In genomic region chr17:8666912-8667311, GRCm38 (mm10) we compare ENCODE assay signal across 27 mouse cellular contexts.
DNase-seq lines count a peak whose midpoint lies in the region; ATAC-seq lines count a peak whose summit lies in the region.
"Had no signal": no experiment of that assay in that cellular context is flagged by ENCODE, and none has a peak within 500 bp of the region (broad histone marks: within the 10 kb centered on the region; RNA-seq: fewer than 3 reads in every experiment).

No protein-coding gene starts in this region.

- no peak overlapping the region for H3K9ac ChIP-seq in forebrain, embryonic 16.5 days (replicated peaks; ENCODE audit: low read depth, low read length)
- H3K9ac ChIP-seq in forebrain, embryonic 13.5 days, result no peak overlapping the region
- H3K9ac ChIP-seq in heart, embryonic 11.5 days (ENCODE audit: low read depth, low read length), result no peak overlapping the region
- H3K9ac ChIP-seq: embryonic facial prominence, embryonic 13.5 days; embryonic facial prominence, embryonic 15.5 days; forebrain, embryonic 12.5 days had no signal

- H3K4me1 ChIP-seq in forebrain, embryonic 16.5 days (replicated peaks; ENCODE audit: control insufficient read depth, insufficient read depth, low read length), result no peaks in the 10 kb centered on the region
- H3K4me1 ChIP-seq in forebrain, embryonic 13.5 days, result no peaks in the 10 kb centered on the region
- H3K4me1 ChIP-seq in heart, embryonic 11.5 days (ENCODE audit: control insufficient read depth, insufficient read depth, low read length), result no peaks in the 10 kb centered on the region
- H3K4me1 ChIP-seq: embryonic facial prominence, embryonic 13.5 days; embryonic facial prominence, embryonic 15.5 days; forebrain, embryonic 12.5 days had no signal

- 42% methylated on average over 5 of the region's 5 CpGs for WGBS in forebrain, embryonic 16.5 days
- 59% methylated on average over 5 of the region's 5 CpGs for WGBS in forebrain, embryonic 13.5 days
- 58% methylated on average over 5 of the region's 5 CpGs for WGBS in heart, embryonic 11.5 days (ENCODE audit: insufficient replicate concordance)

- H3K4me2 ChIP-seq in forebrain, embryonic 16.5 days (ENCODE audit: low read length), result no peak overlapping the region
- no peak overlapping the region for H3K4me2 ChIP-seq in forebrain, embryonic 13.5 days
- no peak overlapping the region for H3K4me2 ChIP-seq in heart, embryonic 11.5 days
- H3K4me2 ChIP-seq: embryonic facial prominence, embryonic 13.5 days; embryonic facial prominence, embryonic 15.5 days; forebrain, embryonic 12.5 days had no signal

- H3K4me3 ChIP-seq in forebrain, embryonic 16.5 days (replicated peaks; ENCODE audit: low read length), result no peak overlapping the region
- H3K4me3 ChIP-seq in forebrain, embryonic 13.5 days, result no peak overlapping the region
- H3K4me3 ChIP-seq in heart, embryonic 11.5 days (ENCODE audit: low read depth, low read length), result no peak overlapping the region
- H3K4me3 ChIP-seq: embryonic facial prominence, embryonic 13.5 days; embryonic facial prominence, embryonic 15.5 days; erythroblast, embryonic 14.5 days; forebrain, embryonic 10.5 days; forebrain, embryonic 12.5 days had no signal

- no peak overlapping the region for H3K27ac ChIP-seq in forebrain, embryonic 16.5 days (ENCODE audit: low read length)
- no peak overlapping the region for H3K27ac ChIP-seq in forebrain, embryonic 13.5 days
- H3K27ac ChIP-seq in heart, embryonic 11.5 days (ENCODE audit: low read depth, low read length), result no peak overlapping the region
- H3K27ac ChIP-seq: embryonic facial prominence, embryonic 13.5 days; embryonic facial prominence, embryonic 15.5 days; forebrain, embryonic 10.5 days; forebrain, embryonic 12.5 days had no signal

- H3K9me3 ChIP-seq in forebrain, embryonic 16.5 days (ENCODE audit: control insufficient read depth, low read length), result no peaks in the 10 kb centered on the region
- H3K9me3 ChIP-seq in forebrain, embryonic 13.5 days (replicated peaks), result no peaks in the 10 kb centered on the region
- no peaks in the 10 kb centered on the region for H3K9me3 ChIP-seq in heart, embryonic 11.5 days (replicated peaks; ENCODE audit: control insufficient read depth, low read length)
- H3K9me3 ChIP-seq: embryonic facial prominence, embryonic 13.5 days; embryonic facial prominence, embryonic 15.5 days; forebrain, embryonic 10.5 days; forebrain, embryonic 12.5 days had no signal

- peak; percentile 37 for DNase-seq in heart, adult 11 months
- peak; percentile 66 for DNase-seq in brain, adult 2 months (ENCODE audit: low read depth, low spot score)
- DNase-seq in telencephalon, adult 2 months (ENCODE audit: low read depth, low spot score), result peak; percentile 23
- no peak for DNase-seq in urinary bladder, adult 18-20 months (ENCODE audit: low spot score in 2 of 2)
- DNase-seq: adrenal gland, adult 8-10 months; adrenal gland, postnatal 14 days; adrenal gland, postnatal 36 days; B cell, adult 2 months; cerebellum, adult 11 months; cerebellum, adult 18-20 months; cerebellum, adult 8-10 months; cerebellum, adult 9-11 months; cerebellum, postnatal 14 days; cerebellum, postnatal 36 days had no signal

- peak; percentile 40; the same call in 1 of the 2 replicates for ATAC-seq in forebrain, embryonic 16.5 days
- no peak for ATAC-seq in forebrain, embryonic 13.5 days
- ATAC-seq in heart, embryonic 11.5 days (replicated peaks; ENCODE audit: insufficient number of reproducible peaks, low FRiP score, low TSS enrichment), result no peak
- ATAC-seq: activated CD4-positive, CD25-positive, alpha-beta regulatory T cell, adult 4 months; CD4-positive, CD25-positive, alpha-beta regulatory T cell, adult 4 months; Patski had no signal

- no peaks in the 10 kb centered on the region for H3K27me3 ChIP-seq in forebrain, embryonic 16.5 days (replicated peaks; ENCODE audit: control insufficient read depth, insufficient read depth, low read length)
- H3K27me3 ChIP-seq in forebrain, embryonic 13.5 days, result no peaks in the 10 kb centered on the region
- H3K27me3 ChIP-seq in heart, embryonic 11.5 days (ENCODE audit: control insufficient read depth, insufficient read depth, low read length), result no peaks in the 10 kb centered on the region
- H3K27me3 ChIP-seq: CH12.LX; embryonic facial prominence, embryonic 13.5 days; embryonic facial prominence, embryonic 15.5 days; forebrain, embryonic 12.5 days had no signal

- no peaks in the 10 kb centered on the region for H3K36me3 ChIP-seq in forebrain, embryonic 16.5 days (ENCODE audit: control insufficient read depth, insufficient read depth)
- H3K36me3 ChIP-seq in forebrain, embryonic 13.5 days (ENCODE audit: poor library complexity, severe bottlenecking), result no peaks in the 10 kb centered on the region
- no peaks in the 10 kb centered on the region for H3K36me3 ChIP-seq in heart, embryonic 11.5 days (ENCODE audit: control insufficient read depth, insufficient read depth, low read length)
- H3K36me3 ChIP-seq: embryonic facial prominence, embryonic 13.5 days; embryonic facial prominence, embryonic 15.5 days; forebrain, embryonic 10.5 days; forebrain, embryonic 12.5 days; G1E had no signal

Comparison
In these comparisons a context has a peak if more than half of its experiments do, and no peak if none do; other contexts are left out.
1. DNase-seq: peak in heart, adult 11 months (single experiment), brain, adult 2 months (single experiment) and telencephalon, adult 2 months (single experiment); none in urinary bladder, adult 18-20 months (0 of 2).